Mouse (Mus musculus) frontal cortex, postnatal 14 days (tissue): ENCODE measurements around the gene Hsf2bp.

Experiments
- DNase-seq, 2 experiments: peaks; one replicate each; pipeline ENCODE4 v3.0.0; 2022; ENCODE audit warnings: low spot score in 2 of 2

Gene Hsf2bp

GRCm38 (mm10) chr17:31908966-31909365 lies 127.2 kb downstream of the Hsf2bp start:
- no peak for DNase-seq

DNA sequence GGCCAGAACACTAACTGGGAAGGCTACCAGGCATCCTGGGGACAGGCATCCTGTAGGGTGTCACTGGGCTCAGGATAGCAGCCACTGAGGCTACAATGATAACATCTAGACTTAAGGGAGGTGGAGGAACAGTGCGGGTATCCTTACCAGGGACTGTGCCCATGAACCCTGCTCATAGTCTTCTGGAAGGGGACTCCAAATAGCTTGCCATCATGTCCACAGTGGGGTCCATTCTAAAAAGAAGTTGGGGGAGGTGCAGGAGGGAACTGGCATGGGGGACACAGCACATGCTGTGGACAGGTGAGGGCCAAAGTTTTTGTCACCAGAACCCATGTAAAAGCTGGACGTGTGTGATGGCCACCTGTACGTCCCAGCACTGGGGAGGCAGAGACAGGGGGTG lies 129.7 kb downstream of the Hsf2bp start:
- no peak for DNase-seq

GRCm38 (mm10) chr17:31905791-31906211 lies 130.3 kb downstream of the Hsf2bp start:
- no peak for DNase-seq

- DNase-seq = no peak
These were observed 130.9 kb downstream of the Hsf2bp start for GRCm38 (mm10) chr17:31905201-31905790.

DNA sequence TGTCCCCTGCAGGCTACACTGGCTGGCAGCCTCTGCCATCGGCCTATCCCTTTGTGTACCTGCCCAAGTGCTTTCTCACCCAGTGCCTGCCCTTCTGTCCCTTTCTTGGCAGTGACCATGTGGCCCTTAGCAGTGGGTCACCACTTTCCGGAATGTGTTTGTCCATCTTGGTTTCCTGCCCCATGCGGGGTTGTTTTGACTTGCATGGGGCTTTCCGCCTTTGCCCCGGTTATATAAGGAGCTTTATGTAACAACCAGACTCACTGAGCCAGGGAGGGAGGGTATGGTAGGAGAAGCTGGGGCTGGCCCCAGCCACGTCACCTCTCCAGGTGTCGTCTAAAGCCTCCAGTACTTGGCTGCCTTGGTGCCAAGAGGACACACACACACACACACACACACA lies 132.1 kb downstream of the Hsf2bp start:
- no peak for DNase-seq

DNA sequence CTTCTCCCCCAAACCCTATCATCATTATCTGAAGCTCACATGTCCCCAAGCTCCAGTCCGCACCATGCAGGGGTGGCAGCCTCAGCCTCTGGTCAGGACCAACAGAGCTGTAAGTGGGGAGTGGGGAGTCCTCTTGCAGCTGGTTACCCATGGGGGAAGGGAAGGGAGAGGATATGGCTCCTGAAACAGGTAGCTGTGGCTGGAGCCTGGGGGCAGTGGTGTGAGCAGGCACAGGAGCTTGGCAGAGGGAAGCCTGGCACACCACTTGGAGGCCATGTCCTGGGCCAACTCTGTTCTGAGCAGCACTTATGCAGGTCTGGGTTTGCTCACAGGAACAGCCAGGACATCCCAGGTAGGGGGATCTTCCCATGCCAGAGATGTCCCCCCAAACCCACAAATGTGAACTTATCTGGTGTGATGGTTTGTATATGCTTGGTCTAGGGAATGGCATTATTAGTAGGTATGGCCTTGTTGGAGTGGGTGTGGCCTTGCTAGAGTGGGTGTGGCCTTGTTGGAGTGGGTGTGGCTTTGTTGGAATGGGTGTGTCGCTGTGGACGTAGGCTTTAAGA lies 133.4 kb downstream of the Hsf2bp start:
- DNase-seq = no peak

GRCm38 (mm10) chr17:31901461-31902204 lies 134.5 kb downstream of the Hsf2bp start:
- no peak for DNase-seq

DNA sequence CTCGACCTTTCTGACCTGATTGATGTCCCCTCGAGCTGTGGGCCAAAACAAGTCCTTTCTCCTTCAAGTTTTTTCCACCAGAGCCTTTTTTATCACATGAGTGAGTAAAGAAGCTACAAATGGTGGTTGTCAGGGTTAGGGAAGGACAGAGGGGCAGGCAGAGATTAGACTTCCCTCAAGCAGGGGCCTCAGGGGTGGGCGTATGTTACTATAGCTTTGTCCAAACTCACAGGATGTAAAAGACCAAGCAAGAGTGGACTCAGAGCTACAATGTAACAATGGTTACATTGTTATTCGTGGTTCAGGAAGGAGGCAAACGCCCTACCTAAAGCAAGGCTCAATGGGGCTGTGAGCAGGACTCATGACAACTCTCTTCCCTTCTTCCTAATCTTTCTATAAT lies 137.2 kb downstream of the Hsf2bp start:
- no peak for DNase-seq

DNA sequence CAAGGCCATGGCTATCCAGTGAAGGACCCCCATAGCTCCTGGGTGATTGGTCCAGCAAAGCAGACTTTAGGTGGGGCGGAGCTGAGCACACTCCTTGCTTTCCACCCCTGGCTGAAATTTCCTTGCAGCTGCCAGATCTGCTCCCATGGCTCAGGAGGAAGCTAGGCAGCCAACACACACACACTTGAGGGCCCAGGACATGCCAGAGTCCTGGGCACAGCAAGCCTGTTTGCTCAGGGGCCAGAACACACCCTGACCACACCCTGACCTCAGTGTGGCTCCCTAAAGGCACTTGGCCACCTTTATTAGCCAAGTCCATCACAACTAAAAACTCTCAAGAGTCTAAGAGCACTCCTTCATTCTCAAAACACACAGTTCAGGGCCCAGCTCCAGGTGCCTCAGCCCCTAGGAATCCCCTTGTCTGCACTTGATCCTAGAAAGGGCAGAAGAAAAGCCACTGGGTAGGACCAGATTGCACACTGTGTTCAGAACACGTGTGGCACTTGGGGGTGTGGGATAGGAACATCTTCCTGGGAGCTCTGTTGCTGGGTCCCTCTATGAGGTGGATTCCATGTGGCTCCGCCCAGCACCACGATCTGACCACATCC lies 138.9 kb downstream of the Hsf2bp start:
- DNase-seq = no peak

- DNase-seq = no peak
These were observed 139.4 kb downstream of the Hsf2bp start for GRCm38 (mm10) chr17:31896751-31897150.

- no peak for DNase-seq
These were observed 139.8 kb downstream of the Hsf2bp start for GRCm38 (mm10) chr17:31896311-31896710.
